Mouse (Mus musculus): ENCODE results near the gene Ugcg. TPM values are rescaled to one million over a fixed set of nuclear protein-coding genes. Genes with fewer than 3 reads are reported as not detected.

Gene Ugcg
- total and polyA plus RNA-seq, 3 experiments, result 30.8 to 45.4 TPM; not detected in 1

- TF ChIP-seq USF2 (IDR thresholded peaks at IDR 0.05; ENCODE audit: borderline replicate concordance in 1 of 2, insufficient read depth in 1 of 2, low read depth in 1 of 2, low read length in 2 of 2) (no peak), RCOR1 (IDR thresholded peaks at IDR 0.05; ENCODE audit: low read depth, low read length) (no peak), EP300 (IDR thresholded peaks at IDR 0.05; ENCODE audit: low read depth in 1 of 2, low read length in 2 of 2) (no peak), RAD21 (IDR thresholded peaks at IDR 0.05; ENCODE audit: low read depth, low read length) (no peak), CHD1 (IDR thresholded peaks at IDR 0.05; ENCODE audit: low read depth, low read length) (no peak), CTCF (IDR thresholded peaks at IDR 0.05 in 2 of 3, conservative IDR thresholded peaks at IDR 0.05 in 1 of 3; ENCODE audit: control insufficient read depth in 1 of 3, insufficient read depth in 1 of 3, low read depth in 2 of 3, low read length in 3 of 3, poor library complexity in 1 of 3, severe bottlenecking in 1 of 3) (no peak), ZNF384 (IDR thresholded peaks at IDR 0.05; ENCODE audit: low read depth, low read length) (no peak), CHD2 (IDR thresholded peaks at IDR 0.05; ENCODE audit: low read length) (no peak), E2F4 (IDR thresholded peaks at IDR 0.05; ENCODE audit: borderline replicate concordance, low read depth, low read length) (no peak), POLR2AphosphoS2 (IDR thresholded peaks at IDR 0.05; ENCODE audit: low read length) (no peak), NELFE (IDR thresholded peaks at IDR 0.05; ENCODE audit: low read depth, low read length) (no peak), MAZ (IDR thresholded peaks at IDR 0.05; ENCODE audit: low read depth, low read length) (no peak), KAT2A (conservative IDR thresholded peaks at IDR 0.05; ENCODE audit: low read depth, low read length) (no peak), MYC (IDR thresholded peaks at IDR 0.05; ENCODE audit: low read depth, low read length) (no peak), POLR2AphosphoS5 (IDR thresholded peaks at IDR 0.05; ENCODE audit: borderline replicate concordance, low read depth, low read length) (no peak), TCF12 (IDR thresholded peaks at IDR 0.05; ENCODE audit: low read depth, low read length) (no peak), ZC3H11A (IDR thresholded peaks at IDR 0.05; ENCODE audit: low read depth, low read length) (no peak), HCFC1 (IDR thresholded peaks at IDR 0.05; ENCODE audit: low read depth, low read length) (no peak)
- H3K79me2 ChIP-seq (ENCODE audit: control insufficient read depth, insufficient read depth, low read length, poor library complexity), result no peaks in the 10 kb centered on the region
- no peaks in the 10 kb centered on the region for H3K27me3 ChIP-seq (ENCODE audit: control insufficient read depth in 1 of 2, insufficient read depth in 2 of 2, low read length in 2 of 2)
- H3K36me3 ChIP-seq (ENCODE audit: control insufficient read depth in 1 of 2, insufficient read depth in 2 of 2, low read length in 2 of 2), result peaks cover 0 to 19% of the 10 kb centered on the region in 2 experiments; a peak in 2 of 4 replicates
- H3K4me3 ChIP-seq (ENCODE audit: control insufficient read depth in 1 of 2, insufficient read depth in 1 of 2, low read depth in 2 of 2, low read length in 2 of 2), result no peak overlapping the region
- H3K27ac ChIP-seq (ENCODE audit: control insufficient read depth, low read depth, low read length), result no peak overlapping the region
- H3K9ac ChIP-seq (ENCODE audit: control insufficient read depth, low read depth, low read length, poor library complexity, severe bottlenecking), result no peak overlapping the region
- peak; percentile 50 for DNase-seq (ENCODE audit: low read depth, low spot score)
- peaks cover 14 to 15% of the 10 kb centered on the region in 2 experiments for H3K4me1 ChIP-seq (ENCODE audit: control insufficient read depth in 1 of 2, insufficient read depth in 2 of 2, low read length in 2 of 2)
- no peaks in the 10 kb centered on the region for H3K9me3 ChIP-seq (replicated peaks; ENCODE audit: insufficient read depth, low read length)
Measured at GRCm38 (mm10) chr4:59181320-59182271, 7.5 kb upstream of the Ugcg start.

- Histone ChIP-seq H3K79me2 (ENCODE audit: control insufficient read depth, insufficient read depth, low read length, poor library complexity) (peaks cover 13% of the 10 kb centered on the region), H3K9ac (ENCODE audit: control insufficient read depth, low read depth, low read length, poor library complexity, severe bottlenecking) (no peak overlapping the region), H3K27ac (ENCODE audit: control insufficient read depth, low read depth, low read length) (no peak overlapping the region), H3K4me3 (ENCODE audit: control insufficient read depth in 1 of 2, insufficient read depth in 1 of 2, low read depth in 2 of 2, low read length in 2 of 2) (no peak overlapping the region), H3K27me3 (ENCODE audit: control insufficient read depth in 1 of 2, insufficient read depth in 2 of 2, low read length in 2 of 2) (no peaks in the 10 kb centered on the region), H3K9me3 (replicated peaks; ENCODE audit: insufficient read depth, low read length) (no peaks in the 10 kb centered on the region), H3K36me3 (ENCODE audit: control insufficient read depth in 1 of 2, insufficient read depth in 2 of 2, low read length in 2 of 2) (peaks cover 0 to 25% of the 10 kb centered on the region in 2 experiments; a peak in 2 of 4 replicates), H3K4me1 (ENCODE audit: control insufficient read depth in 1 of 2, insufficient read depth in 2 of 2, low read length in 2 of 2) (peaks cover 19% of the 10 kb centered on the region in 2 experiments)
- TF ChIP-seq EP300 (IDR thresholded peaks at IDR 0.05; ENCODE audit: low read depth in 1 of 2, low read length in 2 of 2), result peak in 1 of 2 experiments; percentile 65; a peak in 1 of 4 replicates
- TF ChIP-seq GATA1 (IDR thresholded peaks at IDR 0.05; ENCODE audit: low read depth, low read length), result peak; percentile 53
- TF ChIP-seq RCOR1 (IDR thresholded peaks at IDR 0.05; ENCODE audit: low read depth, low read length), result peak; percentile 69; the same call in 1 of the 2 replicates
- no peak for TF ChIP-seq UBTF (IDR thresholded peaks at IDR 0.05; ENCODE audit: borderline replicate concordance, insufficient read depth, low read depth, low read length)
- peak; percentile 55 for DNase-seq (ENCODE audit: low read depth, low spot score)
Measured at GRCm38 (mm10) chr4:59185671-59186070, 3.4 kb upstream of the Ugcg start.
